Mouse (Mus musculus) lung, adult 2 months (tissue): Measurements from ENCODE around the gene Pigr. TPM values are rescaled to one million over a fixed set of nuclear protein-coding genes. Genes with fewer than 3 reads are reported as not detected.

Experiments
- DNase-seq: peaks from one replicate; pipeline ENCODE4 v3.0.0; 2022
- H3K4me1 ChIP-seq: fragments of 200-500 bp; 2 replicates; pipeline ENCODE4 v1.6.1; 2011; ENCODE audit warnings: low read length; ENCODE audit not compliant: control insufficient read depth, insufficient read depth
- H3K4me3 ChIP-seq: fragments of 200-500 bp; replicated peaks from 2 replicates; pipeline ENCODE3; 2011; ENCODE audit warnings: low read depth, mild to moderate bottlenecking, control low read depth, low read length; ENCODE audit errors: extremely low read depth
- CTCF ChIP-seq: fragments of 200-500 bp; IDR thresholded peaks from 2 replicates; pipeline ENCODE4 v1.5.1; 2011; ENCODE audit warnings: mild to moderate bottlenecking, low read length, control low read depth; ENCODE audit not compliant: insufficient read depth
- POLR2A ChIP-seq: fragments of 200-500 bp; IDR thresholded peaks from 2 replicates; pipeline ENCODE4 v1.6.1; 2011; ENCODE audit warnings: low read depth, mild to moderate bottlenecking, control low read depth, low read length, borderline replicate concordance; ENCODE audit errors: extremely low read depth
- WGBS: fragments of 180-500 bp; shearing (Covaris S2); methylation state at CpG from one replicate; pipeline ENCODE4 v1.1.7; 2018; 5-methylcytosine and 5-hydroxymethylcytosine counted together
- polyA plus RNA-seq: library from polyadenylated mRNA; depleted of rRNA; stranded (reverse); fragments of >200 nt; gene quantifications from 2 replicates; pipeline ENCODE4 v1.2.3, GENCODE M21; 2012; rRNA removed

Gene Pigr
- 15.2 and 21.6 TPM in 2 replicates for polyA plus RNA-seq

- TF ChIP-seq POLR2A (no peak), CTCF (no peak)
- H3K4me3 ChIP-seq, result no peak within 1 kb of the TSS
- H3K4me1 ChIP-seq, result no peaks in the 10 kb centered on the region
- WGBS, result 69% methylated on average over 5 of the region's 5 CpGs
- no peak for DNase-seq
These were observed at the start of gene Pigr for GRCm38 (mm10) chr1:130826448-130826847. TSS of gene Pigr (plus strand) at chr1:130826684.

GRCm38 (mm10) chr1:130779867-130780266 is 46.6 kb upstream of the Pigr start:
- Histone ChIP-seq H3K4me3 (no peak overlapping the region), H3K4me1 (peaks cover 3% of the 10 kb centered on the region)
- no peak for DNase-seq
- TF ChIP-seq POLR2A (no peak), CTCF (no peak)
- WGBS, result 77% methylated on average over 3 of the region's 3 CpGs

GRCm38 (mm10) chr1:130784054-130784453 is 42.4 kb upstream of the Pigr start:
- Histone ChIP-seq H3K4me3 (no peak overlapping the region), H3K4me1 (no peaks in the 10 kb centered on the region)
- no peak for DNase-seq
- TF ChIP-seq CTCF (peak; percentile 46), POLR2A (no peak)
- WGBS, result 4% methylated on average over 4 of the region's 4 CpGs

- 51% methylated on average over 4 of the region's 4 CpGs for WGBS
- no peak for DNase-seq
- no peaks in the 10 kb centered on the region for H3K4me1 ChIP-seq
- H3K4me3 ChIP-seq, result no peak overlapping the region
- TF ChIP-seq CTCF (peak; percentile 40; the same call in 1 of the 2 replicates), POLR2A (no peak)
These were observed 39.5 kb upstream of the Pigr start for GRCm38 (mm10) chr1:130787001-130787400.

GRCm38 (mm10) chr1:130789512-130790451 is 36.7 kb upstream of the Pigr start:
- no peaks in the 10 kb centered on the region for H3K4me1 ChIP-seq
- no peak for DNase-seq
- H3K4me3 ChIP-seq, result no peak overlapping the region
- no peak for TF ChIP-seq POLR2A
- TF ChIP-seq CTCF, result no peak
- 56% methylated on average over 3 of the region's 3 CpGs for WGBS

- 67% methylated on average over 2 of the region's 2 CpGs for WGBS
- TF ChIP-seq CTCF (no peak), POLR2A (no peak)
- H3K4me1 ChIP-seq, result no peaks in the 10 kb centered on the region
- H3K4me3 ChIP-seq, result no peak overlapping the region
- no peak for DNase-seq
These were observed 31.2 kb upstream of the Pigr start for GRCm38 (mm10) chr1:130795331-130795730.

- peak; percentile 51 for DNase-seq
- no peaks in the 10 kb centered on the region for H3K4me1 ChIP-seq
- 68% methylated on average over 8 of the region's 8 CpGs for WGBS
- TF ChIP-seq CTCF (0 out of 2 replicates have a peak, but pooled peaks have one; percentile 14), POLR2A (no peak)
- no peak overlapping the region for H3K4me3 ChIP-seq
These were observed 29.4 kb upstream of the Pigr start for GRCm38 (mm10) chr1:130796967-130797684.

- DNase-seq, result no peak
- WGBS, result 39% methylated on average over 6 of the region's 6 CpGs
- Histone ChIP-seq H3K4me1 (no peaks in the 10 kb centered on the region), H3K4me3 (no peak overlapping the region)
- TF ChIP-seq POLR2A, result no peak
- TF ChIP-seq CTCF, result no peak
These were observed 28.4 kb upstream of the Pigr start for GRCm38 (mm10) chr1:130798037-130798436.

- no peak for TF ChIP-seq CTCF
- no peak for TF ChIP-seq POLR2A
- Histone ChIP-seq H3K4me1 (no peaks in the 10 kb centered on the region), H3K4me3 (no peak overlapping the region)
- WGBS, result 54% methylated on average over 3 of the region's 3 CpGs
- DNase-seq, result no peak
These were observed 27.9 kb upstream of the Pigr start for GRCm38 (mm10) chr1:130798551-130798950.

GRCm38 (mm10) chr1:130799399-130799798 is 27.1 kb upstream of the Pigr start:
- DNase-seq, result no peak
- 91% methylated on average over 2 of the region's 2 CpGs for WGBS
- TF ChIP-seq CTCF (no peak), POLR2A (no peak)
- H3K4me1 ChIP-seq, result no peaks in the 10 kb centered on the region
- no peak overlapping the region for H3K4me3 ChIP-seq
